Mouse (Mus musculus) intestine, postnatal 0 days (tissue): Measurements from ENCODE around the gene Syngap1. TPM values are rescaled to one million over a fixed set of nuclear protein-coding genes. Genes with fewer than 3 reads are reported as not detected.

Experiments used
- ATAC-seq: fragments of 200-750 bp; cut with Nextera tagmentation; 2 replicates; pipeline ENCODE4 v1.8.0; 2017; ENCODE audit warnings: mild to moderate bottlenecking, moderate TSS enrichment, moderate library complexity
- H3K27ac ChIP-seq: fragments of 300-500 bp; sonication (generic); 2 replicates; pipeline ENCODE4 v1.5.1; 2014; ENCODE audit warnings: mild to moderate bottlenecking, low read depth, low read length, moderate library complexity
- H3K27me3 ChIP-seq: fragments of 300-500 bp; sonication (generic); replicated peaks from 2 replicates; pipeline ENCODE4 v1.6.1; 2014; ENCODE audit warnings: low read length, mixed read lengths; ENCODE audit not compliant: control insufficient read depth, insufficient read depth
- H3K36me3 ChIP-seq: fragments of 300-500 bp; sonication (generic); 2 replicates; pipeline ENCODE4 v1.6.1; 2014; ENCODE audit warnings: mild to moderate bottlenecking, moderate library complexity; ENCODE audit not compliant: control insufficient read depth, insufficient read depth
- H3K4me1 ChIP-seq: fragments of 300-500 bp; sonication (generic); replicated peaks from 2 replicates; pipeline ENCODE4 v1.6.1; 2014; ENCODE audit warnings: antibody characterized with exemption, low read length, mixed read lengths; ENCODE audit not compliant: control insufficient read depth, insufficient read depth
- H3K4me2 ChIP-seq: fragments of 300-500 bp; sonication (generic); replicated peaks from 2 replicates; pipeline ENCODE4 v1.6.1; 2014; ENCODE audit warnings: low read depth, mild to moderate bottlenecking, moderate library complexity
- H3K4me3 ChIP-seq: fragments of 300-500 bp; sonication (generic); 2 replicates; pipeline ENCODE4 v1.5.1; 2014; ENCODE audit warnings: low read depth, low read length
- H3K9ac ChIP-seq: fragments of 300-500 bp; sonication (generic); 2 replicates; pipeline ENCODE4 v1.6.1; 2014; ENCODE audit warnings: mild to moderate bottlenecking, low read depth, low read length
- H3K9me3 ChIP-seq: fragments of 300-500 bp; sonication (generic); 2 replicates; pipeline ENCODE4 v1.6.1; 2016; ENCODE audit warnings: mixed run types; ENCODE audit not compliant: control insufficient read depth
- CTCF ChIP-seq: sonication (generic); IDR thresholded peaks from 2 replicates; pipeline ENCODE4 v1.5.1; 2016; ENCODE audit warnings: low read depth, mild to moderate bottlenecking, control low read depth, antibody characterized with exemption, moderate library complexity
- WGBS: fragments of 180-500 bp; shearing (Covaris S2); extraction: QIAGEN DNeasy Blood & Tissue Kit; methylation state at CpG from one replicate; pipeline ENCODE4 v1.1.7; 2014; 5-methylcytosine and 5-hydroxymethylcytosine counted together
- polyA plus RNA-seq: library from polyadenylated mRNA; unstranded; fragments of >200 nt; fragmentation: Nextera tagmentation; extraction: Ambion mirVana; gene quantifications from 2 replicates; pipeline ENCODE4 v1.2.1, GENCODE M21; 2015

The Syngap1 gene
- polyA plus RNA-seq, 1 experiment from 2014 or later = 0.35 TPM

DNA sequence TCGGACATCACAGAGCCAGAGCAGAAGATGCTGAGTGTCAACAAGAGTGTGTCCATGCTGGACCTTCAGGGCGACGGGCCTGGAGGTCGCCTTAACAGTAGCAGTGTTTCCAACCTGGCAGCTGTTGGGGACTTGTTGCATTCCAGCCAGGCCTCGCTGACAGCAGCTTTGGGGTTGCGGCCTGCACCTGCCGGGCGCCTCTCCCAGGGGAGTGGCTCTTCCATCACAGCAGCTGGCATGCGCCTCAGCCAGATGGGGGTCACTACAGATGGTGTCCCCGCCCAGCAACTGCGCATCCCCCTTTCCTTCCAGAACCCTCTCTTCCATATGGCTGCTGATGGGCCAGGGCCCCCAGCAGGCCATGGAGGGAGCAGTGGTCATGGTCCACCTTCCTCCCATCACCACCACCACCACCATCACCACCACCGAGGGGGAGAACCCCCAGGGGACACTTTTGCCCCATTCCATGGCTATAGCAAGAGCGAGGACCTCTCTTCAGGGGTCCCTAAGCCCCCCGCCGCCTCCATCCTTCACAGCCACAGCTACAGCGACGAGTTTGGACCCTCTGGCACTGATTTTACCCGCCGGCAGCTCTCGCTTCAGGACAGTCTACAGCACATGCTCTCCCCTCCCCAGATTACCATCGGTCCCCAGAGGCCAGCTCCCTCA lies 20.7 kb downstream of the Syngap1 start:
- Histone ChIP-seq H3K27me3 (no peaks in the 10 kb centered on the region), H3K4me2 (no peak overlapping the region), H3K9ac (no peak overlapping the region), H3K4me3 (no peak overlapping the region), H3K4me1 (no peaks in the 10 kb centered on the region), H3K9me3 (no peaks in the 10 kb centered on the region), H3K36me3 (peaks cover 47% of the 10 kb centered on the region; the same call in 1 of the 2 replicates), H3K27ac (no peak overlapping the region)
- 92% methylated on average over 21 of the region's 21 CpGs for WGBS
- no peak for ATAC-seq
- no peak for TF ChIP-seq CTCF

DNA sequence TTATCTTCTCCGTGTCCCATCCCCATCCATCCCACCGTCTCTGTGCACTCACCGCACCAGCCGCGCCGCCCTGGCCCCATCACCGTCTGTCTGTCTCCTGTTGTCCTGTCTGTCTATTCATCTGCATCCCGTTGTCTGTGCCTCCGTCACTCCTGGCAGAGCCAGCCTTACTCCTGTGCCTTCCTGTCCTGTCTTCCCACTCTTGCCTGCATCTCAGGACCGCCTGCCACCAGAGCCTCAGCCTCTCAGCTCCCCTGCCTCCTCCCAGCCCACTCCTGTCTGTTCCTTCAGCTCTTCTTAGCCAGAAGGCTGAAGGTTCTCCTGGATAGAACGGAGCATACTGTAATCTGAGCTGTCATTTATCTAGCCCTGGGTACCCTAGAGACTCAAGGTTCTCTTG lies 25.9 kb downstream of the Syngap1 start:
- Histone ChIP-seq H3K4me3 (no peak overlapping the region), H3K9me3 (no peaks in the 10 kb centered on the region), H3K9ac (no peak overlapping the region), H3K27ac (no peak overlapping the region), H3K36me3 (peaks cover 12% of the 10 kb centered on the region; the same call in 1 of the 2 replicates), H3K4me2 (no peak overlapping the region), H3K27me3 (no peaks in the 10 kb centered on the region), H3K4me1 (no peaks in the 10 kb centered on the region)
- TF ChIP-seq CTCF = no peak
- 90% methylated on average over 11 of the region's 11 CpGs for WGBS
- no peak for ATAC-seq

DNA sequence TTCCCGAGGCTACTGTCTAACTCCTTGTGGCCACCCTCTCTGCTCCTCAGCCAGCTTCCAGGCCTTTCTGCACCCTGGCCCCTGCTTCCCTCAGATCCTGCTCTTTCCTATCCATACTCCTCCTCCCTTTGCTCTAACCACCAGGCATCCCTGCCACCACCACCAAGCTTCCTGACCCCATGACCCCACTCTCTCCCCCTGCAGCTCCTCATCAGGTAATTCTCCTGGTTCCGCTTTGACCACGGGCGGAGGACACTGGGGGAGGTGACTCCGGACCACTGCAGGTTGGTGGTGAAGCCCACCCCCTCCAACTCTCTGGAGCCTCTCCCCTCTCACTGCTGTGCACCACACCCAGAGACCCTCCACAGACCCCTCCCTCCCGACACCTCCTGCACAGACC lies 26.4 kb downstream of the Syngap1 start:
- H3K36me3 ChIP-seq = peaks cover 12% of the 10 kb centered on the region; the same call in 1 of the 2 replicates
- no peaks in the 10 kb centered on the region for H3K27me3 ChIP-seq
- 88% methylated on average over 6 of the region's 6 CpGs for WGBS

DNA sequence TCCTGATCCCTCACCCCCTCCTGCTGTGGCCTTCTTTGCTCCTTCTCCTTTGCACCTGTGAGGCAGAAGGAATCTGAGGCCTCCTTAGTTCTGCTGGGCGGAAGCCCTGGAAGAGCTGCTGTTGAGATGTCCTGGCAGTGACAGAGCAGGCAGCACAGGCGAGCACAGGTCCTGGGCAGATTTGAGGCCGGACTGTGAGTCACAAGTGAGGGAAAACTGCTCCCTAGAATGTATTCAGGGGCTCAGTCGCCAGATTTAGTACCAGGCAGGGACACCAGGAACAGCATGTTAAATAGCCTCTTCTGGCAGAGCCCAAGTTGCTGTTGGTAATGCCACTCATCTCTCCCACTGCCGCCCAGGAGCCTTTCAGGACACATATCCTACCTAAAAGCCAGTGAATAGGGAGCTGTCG lies 27.2 kb downstream of the Syngap1 start:
- no peak for TF ChIP-seq CTCF
- Histone ChIP-seq H3K27me3 (no peaks in the 10 kb centered on the region), H3K4me2 (no peak overlapping the region), H3K27ac (no peak overlapping the region), H3K4me3 (no peak overlapping the region), H3K9ac (no peak overlapping the region), H3K9me3 (no peaks in the 10 kb centered on the region), H3K4me1 (no peaks in the 10 kb centered on the region), H3K36me3 (peaks cover 12% of the 10 kb centered on the region; the same call in 1 of the 2 replicates)
- 81% methylated on average over 6 of the region's 6 CpGs for WGBS
- no peak for ATAC-seq

More for the DNA sequence above, 26.4 kb downstream of the Syngap1 start:
- TF ChIP-seq CTCF = no peak
- Histone ChIP-seq H3K4me3 (no peak overlapping the region), H3K4me1 (no peaks in the 10 kb centered on the region), H3K9ac (no peak overlapping the region), H3K9me3 (no peaks in the 10 kb centered on the region), H3K27ac (no peak overlapping the region), H3K4me2 (no peak overlapping the region)
- ATAC-seq = no peak

DNA sequence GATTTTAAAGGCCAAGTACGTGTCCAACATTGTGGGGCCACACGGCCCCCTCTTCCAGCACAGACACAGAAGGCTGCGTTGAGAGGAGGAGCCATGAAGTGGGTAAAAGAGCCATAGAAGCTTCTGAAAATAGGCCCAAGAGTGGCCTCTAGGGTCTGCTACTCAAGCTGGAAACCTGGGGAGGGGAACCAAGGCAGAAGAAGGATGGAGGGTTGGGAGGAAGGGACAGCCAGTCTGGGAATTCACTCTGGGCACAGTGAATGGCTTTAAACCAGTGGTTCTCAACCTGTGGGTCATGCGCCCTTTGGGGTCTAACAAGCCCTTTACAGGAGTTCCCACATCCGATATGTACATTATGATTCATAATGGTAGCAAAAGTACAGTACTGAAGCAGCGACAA lies 28.2 kb downstream of the Syngap1 start:
- no peak for TF ChIP-seq CTCF
- peaks cover 11% of the 10 kb centered on the region; the same call in 1 of the 2 replicates for H3K36me3 ChIP-seq
- no peak overlapping the region for H3K27ac ChIP-seq
- no peak overlapping the region for H3K4me3 ChIP-seq
- no peak overlapping the region for H3K9ac ChIP-seq
- no peak for ATAC-seq
- 82% methylated on average over 6 of the region's 6 CpGs for WGBS
- H3K9me3 ChIP-seq = no peaks in the 10 kb centered on the region
- peaks cover 7% of the 10 kb centered on the region; the same call in 1 of the 2 replicates for H3K4me1 ChIP-seq
- no peak overlapping the region for H3K4me2 ChIP-seq
- no peaks in the 10 kb centered on the region for H3K27me3 ChIP-seq

DNA sequence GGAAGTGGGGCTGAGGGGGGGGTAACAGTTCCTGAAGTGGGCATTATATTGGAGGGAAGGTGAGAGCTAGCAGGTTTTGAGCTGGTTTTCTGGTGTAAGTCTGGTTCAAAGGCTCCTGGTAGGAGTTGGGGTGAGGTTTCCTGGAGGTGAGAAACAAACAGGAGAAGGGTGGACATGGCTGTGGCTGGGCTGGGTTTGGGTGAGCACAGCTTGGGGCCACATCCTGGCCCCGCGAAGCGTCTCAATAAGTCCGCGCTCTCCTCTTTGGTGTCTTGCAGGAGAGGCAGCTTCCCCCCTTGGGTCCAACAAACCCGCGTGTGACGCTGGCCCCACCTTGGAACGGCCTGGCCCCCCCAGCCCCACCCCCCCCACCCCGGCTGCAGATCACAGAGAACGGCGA lies 29.2 kb downstream of the Syngap1 start:
- no peaks in the 10 kb centered on the region for H3K27me3 ChIP-seq
- H3K4me1 ChIP-seq = peaks cover 8% of the 10 kb centered on the region; the same call in 1 of the 2 replicates
- no peak overlapping the region for H3K4me3 ChIP-seq
- no peak for ATAC-seq
- WGBS = 69% methylated on average over 11 of the region's 12 CpGs
- H3K27ac ChIP-seq = no peak overlapping the region
- no peak overlapping the region for H3K4me2 ChIP-seq
- no peak for TF ChIP-seq CTCF
- peaks cover 7% of the 10 kb centered on the region for H3K36me3 ChIP-seq
- no peak overlapping the region for H3K9ac ChIP-seq
- H3K9me3 ChIP-seq = no peaks in the 10 kb centered on the region
